Mouse (Mus musculus) cerebellum, postnatal 10 days (tissue): ENCODE measurements around the gene Hjurp.
A peak's percentile ranks its signal among the peaks of the same experiment; 100 is the strongest.

Source experiments
- DNase-seq, 2 experiments: peaks; one replicate each; pipeline ENCODE4 v3.0.0; 2021; ENCODE audit warnings: mixed read lengths in 2 of 2

Gene Hjurp

GRCm38 (mm10) chr1:88277098-88277817 lies at the start of gene Hjurp, which contains the start of gene Trpm8:
Gene Hjurp (minus strand): TSS chr1:88277633.
Gene Trpm8 (plus strand): TSS chr1:88277661.
- DNase-seq: peak; percentile 100

DNA sequence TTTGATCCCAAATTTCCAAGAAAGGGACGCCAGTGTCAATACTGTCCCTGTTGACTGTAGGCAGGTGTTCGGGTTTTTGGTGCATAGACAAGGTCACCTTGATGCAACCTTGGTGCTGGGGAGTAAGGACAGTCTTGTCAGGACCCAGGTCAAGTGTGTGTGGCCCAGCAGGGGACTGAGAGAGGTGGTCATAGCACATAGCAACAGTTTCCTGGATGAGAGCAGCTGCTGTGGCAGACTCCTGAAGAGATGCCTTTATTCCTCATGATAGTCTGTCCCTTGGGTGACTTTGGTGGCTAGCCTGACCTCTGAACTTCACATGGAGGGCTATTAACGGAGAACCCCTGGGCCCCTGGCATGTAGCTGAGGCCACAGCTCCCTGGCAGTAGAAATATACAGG lies 45.7 kb upstream of the Hjurp start:
- DNase-seq: no peak

DNA sequence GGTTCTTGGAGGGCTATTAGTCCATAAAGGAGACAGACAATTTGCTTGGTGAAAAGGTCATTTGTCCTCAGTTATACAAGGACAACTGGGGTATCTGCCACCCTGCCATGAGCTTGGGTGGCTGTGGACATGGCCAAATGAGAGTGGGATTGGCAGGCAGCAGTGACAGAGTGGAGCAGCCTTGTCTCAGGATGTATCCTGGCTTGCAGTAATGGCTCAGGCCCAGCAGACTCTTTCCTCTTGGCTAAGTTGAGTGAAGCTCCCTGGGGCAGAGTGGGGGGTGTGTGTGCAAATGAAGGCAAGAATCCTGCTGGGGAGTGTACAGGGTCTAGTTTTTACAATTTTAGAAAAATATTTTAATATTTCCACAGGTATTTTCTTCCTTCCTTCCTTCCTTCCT lies 44.7 kb upstream of the Hjurp start:
- DNase-seq: peak; percentile 46 to 62

DNA sequence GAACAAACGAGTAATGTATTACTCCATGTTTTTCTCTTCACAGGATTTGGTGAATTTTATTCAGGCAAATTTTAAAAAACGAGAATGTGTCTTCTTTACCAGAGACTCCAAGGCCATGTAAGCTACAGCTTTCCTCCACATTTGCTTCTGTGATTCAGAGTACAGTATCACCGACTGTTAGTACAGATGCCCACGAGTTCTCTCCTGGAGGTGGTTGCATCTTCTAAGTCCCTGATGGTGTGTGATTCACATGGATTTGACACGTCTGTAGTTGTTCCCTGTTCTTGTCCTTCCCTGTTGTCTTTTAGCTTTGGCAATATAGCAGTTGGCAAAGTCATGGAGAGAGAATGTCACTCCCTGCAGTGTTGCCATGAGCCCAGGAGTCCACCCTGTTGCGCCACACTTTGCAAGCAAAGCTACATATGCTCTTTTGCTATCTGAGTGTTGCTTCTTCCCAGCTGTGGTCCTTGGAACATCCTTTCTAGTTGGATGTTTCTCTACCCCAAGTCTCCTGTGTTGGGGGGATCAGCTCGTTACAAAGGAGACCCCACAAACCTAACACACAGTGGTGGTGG lies 43.5 kb upstream of the Hjurp start:
- no peak for DNase-seq

DNA sequence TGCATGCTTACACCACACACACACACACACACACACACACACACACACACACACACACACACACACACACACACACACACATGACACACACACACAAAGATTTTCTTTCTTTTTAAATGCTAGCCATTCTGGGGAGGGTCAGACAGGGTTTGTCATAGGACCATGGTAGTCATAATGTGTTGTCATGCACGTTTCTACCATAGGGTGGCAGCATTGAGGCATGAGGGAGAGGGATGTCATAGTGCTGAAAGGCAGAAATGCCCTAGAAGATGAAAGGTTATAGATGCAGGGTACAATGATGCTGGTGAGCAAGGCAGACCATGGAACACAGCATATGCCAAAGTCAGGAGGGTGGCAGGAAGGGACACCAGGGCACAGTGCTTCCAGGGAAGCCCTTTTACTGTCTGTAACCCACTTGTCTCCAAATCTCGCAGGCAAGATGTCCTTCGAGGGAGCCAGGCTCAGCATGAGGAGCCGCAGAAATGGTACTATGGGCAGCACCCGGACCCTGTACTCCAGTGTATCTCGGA lies 41.2 kb upstream of the Hjurp start:
- peak; percentile 86 to 89 for DNase-seq

DNA sequence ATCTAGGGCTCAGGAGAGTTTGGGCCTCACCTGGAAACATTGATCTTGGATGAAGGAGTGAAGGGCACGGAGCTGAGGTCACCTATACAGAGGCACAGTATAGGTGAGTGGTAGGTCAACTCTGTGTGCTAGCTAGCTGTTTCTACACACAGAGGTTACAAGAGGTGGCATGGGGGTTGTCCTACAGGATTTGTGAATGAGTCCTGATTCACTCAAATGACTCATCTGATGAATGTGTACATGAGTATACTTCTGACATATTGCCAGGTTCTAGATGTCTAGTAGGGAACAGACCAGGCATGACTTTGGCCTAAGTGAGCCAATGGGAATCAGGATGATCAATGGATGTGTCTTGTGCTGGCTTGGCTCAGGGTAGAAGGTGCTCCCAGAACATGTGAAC lies 39.8 kb upstream of the Hjurp start:
- DNase-seq: no peak

DNA sequence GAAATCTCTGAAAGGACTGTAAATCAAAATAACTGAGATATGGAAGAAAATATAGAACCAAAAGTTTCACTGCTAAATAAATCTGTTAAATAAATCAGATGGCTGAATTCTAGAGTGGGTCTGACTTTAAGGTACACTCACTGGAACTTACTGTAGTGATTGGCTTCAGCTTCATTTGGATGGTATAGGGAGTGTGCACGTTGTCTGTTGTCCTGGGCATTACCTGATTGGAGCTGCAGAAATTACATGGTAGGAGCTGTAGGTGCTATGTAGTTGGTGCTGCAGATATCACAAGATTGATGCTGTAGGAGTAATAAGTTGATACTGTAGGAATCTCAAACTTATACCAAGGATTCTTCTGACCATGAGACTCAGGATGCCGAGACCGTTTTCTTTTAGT lies 32.9 kb upstream of the Hjurp start:
- no peak for DNase-seq

GRCm38 (mm10) chr1:88309905-88310304 lies 32.5 kb upstream of the Hjurp start:
- DNase-seq: no peak

DNA sequence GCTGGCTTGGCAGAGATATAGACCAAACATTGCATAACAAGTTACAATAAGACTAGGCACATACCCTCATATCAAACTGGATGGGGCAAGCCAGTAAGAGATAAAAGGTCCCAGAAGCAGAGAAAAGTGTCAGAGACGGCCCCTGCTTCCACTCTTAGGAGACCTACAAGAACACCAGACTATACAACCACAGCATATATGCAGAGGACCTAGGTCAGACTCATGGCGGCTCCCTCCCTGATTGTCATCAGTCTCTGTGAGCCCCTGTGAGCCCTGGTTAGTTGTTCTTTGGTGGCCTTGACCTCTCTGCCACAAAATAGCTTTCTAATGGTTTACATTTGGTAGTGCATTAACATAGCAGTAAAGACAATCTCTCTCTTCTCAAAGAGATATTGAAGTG lies 31.6 kb upstream of the Hjurp start:
- DNase-seq: no peak

DNA sequence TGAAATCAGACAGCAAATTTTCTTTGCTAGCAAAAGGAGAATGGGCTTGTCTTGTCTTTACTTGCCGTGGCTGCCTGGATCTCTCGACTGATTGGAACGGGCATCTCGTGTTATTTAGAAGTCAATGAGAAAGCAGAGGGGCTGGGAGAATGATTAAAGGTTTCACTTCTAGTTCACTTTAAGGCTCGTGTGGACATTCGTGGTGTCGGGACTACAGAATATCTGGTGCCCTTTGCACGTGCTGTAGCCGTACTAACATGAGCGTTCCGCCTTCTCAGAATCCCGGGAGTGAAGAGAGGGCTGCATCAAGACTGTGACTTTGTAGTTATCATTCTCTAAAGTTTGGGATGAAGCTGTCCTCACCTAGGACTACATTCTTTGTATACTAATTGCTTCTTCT lies 29.7 kb upstream of the Hjurp start:
- DNase-seq: no peak

- DNase-seq: no peak
These were observed 29.1 kb upstream of the Hjurp start for GRCm38 (mm10) chr1:88306543-88306942.

- no peak for DNase-seq
These were observed 27.8 kb upstream of the Hjurp start for GRCm38 (mm10) chr1:88305018-88305795.

DNA sequence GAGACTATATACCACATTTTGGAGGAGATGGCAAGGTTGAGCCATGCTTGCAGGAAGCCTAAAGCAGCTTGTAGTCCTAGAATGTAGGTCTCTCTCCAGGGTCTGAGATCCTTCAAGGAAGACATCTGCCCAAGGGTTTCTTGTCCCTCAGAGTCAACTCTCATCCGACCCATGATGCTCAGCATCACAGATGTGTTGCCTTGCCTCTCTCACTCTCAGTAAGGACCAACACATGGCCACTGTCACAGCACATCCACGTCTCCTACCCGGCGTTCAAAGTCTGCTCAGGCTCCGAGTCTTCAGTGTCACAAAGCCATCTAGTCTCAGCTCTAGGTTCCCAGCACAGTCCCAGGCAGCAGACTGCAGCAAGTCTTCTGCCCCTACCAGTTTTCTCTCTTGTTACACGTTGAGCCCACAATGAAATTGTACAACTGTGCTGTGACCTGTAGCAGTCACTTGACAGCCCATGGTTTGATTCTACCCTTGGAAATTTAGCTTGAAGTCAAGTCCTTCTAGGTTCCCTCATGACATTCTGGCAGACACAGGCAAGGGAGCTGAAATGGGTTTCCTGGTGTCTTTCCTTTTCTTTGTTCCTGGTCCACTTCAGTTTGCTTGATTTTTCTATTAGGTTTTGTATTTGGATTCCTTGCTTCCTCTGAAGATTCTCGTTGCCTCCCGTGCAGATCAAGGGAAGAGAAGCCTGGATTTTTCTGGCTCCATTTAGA lies 27.0 kb upstream of the Hjurp start:
- no peak for DNase-seq

- DNase-seq: no peak
These were observed 26.3 kb upstream of the Hjurp start for GRCm38 (mm10) chr1:88303762-88304161.

- no peak for DNase-seq
These were observed 24.8 kb upstream of the Hjurp start for GRCm38 (mm10) chr1:88302057-88302740.

DNA sequence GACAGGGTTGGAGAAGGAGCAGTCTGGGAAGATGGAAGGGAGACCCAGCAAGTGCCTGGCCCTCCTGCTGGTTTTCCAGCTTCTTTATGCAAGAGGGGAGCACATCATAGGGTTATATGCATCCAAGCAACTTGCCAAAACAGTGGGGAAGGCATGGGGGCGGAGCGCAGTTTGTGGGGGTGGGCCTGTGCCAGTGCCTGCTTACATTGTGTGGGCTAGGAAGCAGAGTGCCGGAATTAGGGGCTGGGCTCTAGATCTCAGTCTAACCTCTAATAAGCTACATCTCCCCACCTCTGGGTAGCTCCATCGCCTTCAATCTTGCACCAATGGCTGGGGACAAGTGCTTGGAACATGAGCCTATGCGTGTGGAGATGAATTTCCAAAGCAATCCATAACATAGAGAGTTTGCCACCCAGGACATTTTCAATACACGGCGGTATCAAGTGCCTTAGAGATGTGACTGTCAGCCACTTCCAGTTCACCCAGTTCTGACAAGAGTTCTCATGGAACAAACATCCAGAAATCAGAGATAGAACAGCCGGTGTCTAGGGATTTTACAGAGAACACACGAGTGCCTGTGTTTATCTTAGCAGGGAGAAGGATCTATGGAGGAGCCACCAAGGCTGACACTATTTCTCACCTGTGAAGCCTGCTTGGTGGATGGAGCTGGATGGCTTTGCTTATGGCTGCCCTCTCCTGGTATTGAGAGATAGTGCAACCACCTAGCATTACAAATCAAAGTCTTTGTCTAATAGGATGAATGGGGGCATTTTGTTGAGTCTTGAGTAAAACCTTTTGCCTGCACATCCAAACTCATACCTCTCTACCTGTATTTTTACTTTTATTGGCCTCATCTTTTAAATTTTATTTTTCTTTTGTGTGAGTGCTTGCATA lies 23.9 kb upstream of the Hjurp start:
- DNase-seq: peak in 1 of 2 experiments; percentile 42

DNA sequence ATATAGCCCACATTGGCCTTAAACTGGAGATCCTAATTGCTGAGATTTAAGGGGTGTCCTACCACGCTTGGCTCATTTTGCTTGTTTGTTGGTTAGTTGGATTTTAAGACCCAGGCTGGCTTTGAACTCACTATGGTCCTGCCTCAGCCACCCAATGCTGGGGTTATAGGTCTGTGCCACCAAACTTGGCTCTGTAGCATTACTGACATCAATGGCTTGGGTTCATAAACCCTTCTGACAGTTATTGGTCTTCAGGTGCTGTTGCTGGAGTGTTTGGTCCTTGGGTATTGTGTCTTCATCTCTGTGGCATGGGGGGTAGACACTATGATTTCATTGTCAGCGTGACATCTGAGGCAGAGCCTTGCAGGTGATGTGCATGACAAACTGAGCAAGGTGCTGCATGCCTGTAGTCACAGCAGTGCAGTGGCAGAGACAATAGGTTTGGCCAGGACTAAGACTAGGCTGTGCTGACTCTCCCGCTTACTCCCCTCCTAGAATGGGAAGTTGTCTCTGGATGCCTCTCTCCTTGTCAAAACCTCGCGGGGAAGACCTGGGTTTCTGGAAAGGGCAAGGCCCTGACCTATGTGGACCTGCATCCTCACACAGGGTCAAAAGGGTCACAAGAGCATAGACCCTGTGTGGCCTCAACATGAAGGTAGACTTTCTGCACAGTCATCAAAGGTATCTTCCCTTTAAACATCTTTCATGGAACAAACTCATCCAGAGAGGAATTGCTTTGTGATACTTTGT lies 23.0 kb upstream of the Hjurp start:
- no peak for DNase-seq

DNA sequence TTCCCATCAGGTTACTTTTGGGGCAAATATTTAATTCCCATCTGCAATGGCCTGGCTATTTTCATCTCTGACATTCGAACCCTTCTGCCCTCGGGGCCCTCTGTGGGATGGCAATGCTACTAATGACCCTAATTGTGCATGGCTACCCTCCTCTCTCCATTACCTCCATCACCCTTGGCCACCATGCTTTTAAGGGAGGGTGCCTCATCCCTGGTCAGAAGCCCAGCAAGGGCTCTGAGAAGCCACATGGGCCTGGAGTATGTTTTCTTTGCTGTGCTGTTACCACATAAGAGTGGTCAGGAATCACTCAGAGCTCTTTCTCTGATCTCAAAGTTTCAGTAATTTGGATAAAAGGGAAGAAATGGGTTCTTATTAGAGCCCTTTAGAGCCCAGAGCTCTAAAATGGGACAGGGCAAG lies 22.1 kb upstream of the Hjurp start:
- DNase-seq: no peak

DNA sequence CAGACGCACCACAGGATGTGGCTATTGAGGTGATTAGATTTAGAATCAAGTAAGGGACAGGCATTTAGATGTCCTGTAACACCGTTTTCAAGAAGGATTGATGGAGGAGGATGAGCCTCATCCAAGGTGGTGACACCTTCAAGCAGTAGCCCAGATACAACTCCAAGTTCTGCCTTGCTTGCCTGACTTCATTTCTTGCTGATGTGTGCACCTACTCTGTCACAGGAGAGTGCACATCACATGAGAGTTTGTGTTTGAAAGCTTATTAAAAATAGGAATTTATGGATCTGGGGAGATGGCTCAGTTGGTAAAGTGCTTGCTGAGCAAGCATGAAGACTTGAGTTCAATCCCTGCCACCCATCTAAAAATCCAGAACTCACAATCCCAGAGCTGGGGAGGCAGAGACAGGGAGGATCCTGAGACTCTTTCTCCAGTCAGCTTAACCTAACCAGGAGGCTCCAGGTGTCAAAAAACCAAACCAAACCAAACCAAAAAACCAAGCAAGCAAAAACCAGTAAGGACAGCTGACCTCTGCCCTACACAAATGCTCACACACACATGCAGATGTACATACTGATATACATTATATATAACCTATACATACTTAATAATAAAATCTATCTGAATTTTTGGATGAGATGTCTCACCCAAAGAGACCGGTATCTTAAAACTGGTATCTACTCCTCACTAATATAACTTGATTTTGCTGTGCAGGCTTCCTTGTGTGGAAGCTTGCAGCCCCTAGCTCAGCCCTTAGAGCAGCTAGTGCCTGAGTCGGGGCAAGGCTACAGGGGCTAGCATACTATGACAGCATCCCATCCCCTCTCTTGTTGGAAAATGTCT lies 21.5 kb upstream of the Hjurp start:
- DNase-seq: no peak
